Mouse (Mus musculus) neural tube, embryonic 11.5 days (tissue): Measurements from ENCODE around the gene Chpt1. TPM values are rescaled to one million over a fixed set of nuclear protein-coding genes. Genes with fewer than 3 reads are reported as not detected.
"Not testable (repeated sequence)": the region's sequence is repeated elsewhere in the genome, so short reads cannot be mapped to it uniquely, and the experiment has no call there.

Source experiments
- ATAC-seq: fragments of 200-750 bp; cut with Nextera tagmentation; 2 replicates; pipeline ENCODE4 v1.8.0; 2017; ENCODE audit warnings: moderate number of reproducible peaks, mild to moderate bottlenecking, moderate TSS enrichment, moderate library complexity; ENCODE audit not compliant: insufficient read depth, low FRiP score, low TSS enrichment
- DNase-seq: peaks from one replicate; pipeline ENCODE4 v3.0.0-alpha.2; 2015; ENCODE audit warnings: low spot score
- H3K27ac ChIP-seq: fragments of 300-500 bp; sonication (generic); 2 replicates; pipeline ENCODE4 v1.5.1; 2014; ENCODE audit warnings: low read depth, mild to moderate bottlenecking, low read length
- H3K27me3 ChIP-seq: fragments of 300-500 bp; sonication (generic); 2 replicates; pipeline ENCODE4 v1.6.1; 2014; ENCODE audit warnings: mild to moderate bottlenecking, low read length, mixed read lengths; ENCODE audit not compliant: control insufficient read depth, insufficient read depth
- H3K36me3 ChIP-seq: fragments of 300-500 bp; sonication (generic); 2 replicates; pipeline ENCODE4 v1.6.1; 2014; ENCODE audit warnings: mild to moderate bottlenecking, low read length, moderate library complexity, mixed read lengths; ENCODE audit not compliant: control insufficient read depth, insufficient read depth
- H3K4me1 ChIP-seq: fragments of 300-500 bp; sonication (generic); 2 replicates; pipeline ENCODE4 v1.6.1; 2014; ENCODE audit warnings: low read length, mixed read lengths; ENCODE audit not compliant: control insufficient read depth, insufficient read depth
- H3K4me2 ChIP-seq: fragments of 300-500 bp; sonication (generic); 2 replicates; pipeline ENCODE4 v1.6.1; 2014; ENCODE audit warnings: low read depth, mild to moderate bottlenecking, moderate library complexity
- H3K4me3 ChIP-seq: fragments of 300-500 bp; sonication (generic); 2 replicates; pipeline ENCODE4 v1.5.1; 2014; ENCODE audit warnings: low read depth, low read length
- H3K9ac ChIP-seq: fragments of 300-500 bp; sonication (generic); 2 replicates; pipeline ENCODE4 v1.6.1; 2014; ENCODE audit warnings: mild to moderate bottlenecking, low read length
- H3K9me3 ChIP-seq: fragments of 300-500 bp; sonication (generic); 2 replicates; pipeline ENCODE4 v1.6.1; 2016; ENCODE audit warnings: low read length; ENCODE audit not compliant: control insufficient read depth
- WGBS: fragments of 180-500 bp; shearing (Covaris S2); extraction: QIAGEN DNeasy Blood & Tissue Kit; methylation state at CpG from one replicate; pipeline ENCODE4 v1.1.7; 2014; 5-methylcytosine and 5-hydroxymethylcytosine counted together
- polyA plus RNA-seq: library from polyadenylated mRNA; unstranded; fragments of >200 nt; fragmentation: Nextera tagmentation; extraction: Ambion mirVana; gene quantifications from 2 replicates; pipeline ENCODE4 v1.2.1, GENCODE M21; 2014

Gene Chpt1
- polyA plus RNA-seq, 1 experiment from 2014 or later, result 21.5 TPM

GRCm38 (mm10) chr10:88482866-88483265 is 21.0 kb downstream of the Chpt1 start:
- not testable (repeated sequence) for H3K36me3 ChIP-seq, ATAC-seq
- WGBS, result 89% methylated on average over 10 of the region's 10 CpGs

DNA sequence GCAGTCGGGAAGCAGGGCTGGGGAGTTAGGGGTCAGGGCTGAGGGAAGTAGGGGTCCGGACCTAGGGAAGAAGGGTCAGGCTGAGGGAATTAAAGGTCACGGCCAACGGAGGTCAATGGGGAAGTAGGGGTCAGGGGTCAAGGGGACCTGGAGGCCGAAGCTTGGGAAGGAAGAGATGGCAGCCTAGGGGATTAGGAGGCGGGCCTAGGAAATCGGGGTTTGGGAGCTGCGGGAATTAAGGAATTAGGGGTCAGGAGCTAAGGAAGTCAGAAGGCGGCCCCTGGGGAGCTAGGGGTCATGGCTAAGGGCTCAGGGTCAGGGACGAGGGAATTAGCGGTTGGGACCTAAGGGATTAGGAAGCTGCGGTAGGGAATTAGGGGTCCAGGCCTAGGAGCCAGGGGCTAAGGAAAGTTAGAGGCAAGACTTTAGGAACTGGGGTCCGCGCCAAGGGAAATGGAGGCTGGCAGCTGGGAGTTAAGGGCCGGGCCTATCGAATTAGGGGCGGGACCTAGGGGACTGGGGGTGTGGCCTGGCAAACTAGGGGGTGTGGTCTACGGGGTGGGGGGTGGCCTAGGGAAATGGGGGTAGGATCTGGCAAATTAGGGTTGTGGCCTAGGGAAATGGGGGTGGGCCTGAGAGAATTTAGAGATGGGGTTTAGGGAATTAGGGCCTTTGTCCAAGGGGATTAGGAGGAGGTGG is 43.6 kb downstream of the Chpt1 start:
- Histone ChIP-seq H3K27ac (no peak overlapping the region), H3K4me1 (no peaks in the 10 kb centered on the region), H3K9ac (no peak overlapping the region), H3K36me3 (no peaks in the 10 kb centered on the region), H3K4me3 (no peak overlapping the region), H3K27me3 (no peaks in the 10 kb centered on the region), H3K4me2 (no peak overlapping the region), H3K9me3 (no peaks in the 10 kb centered on the region)
- DNase-seq (no peak), ATAC-seq (no peak)
- WGBS, result 69% methylated on average over 18 of the region's 18 CpGs

More at GRCm38 (mm10) chr10:88482866-88483265, 21.0 kb downstream of the Chpt1 start:
- not testable (repeated sequence) for H3K9ac ChIP-seq, H3K27ac ChIP-seq, DNase-seq, H3K4me3 ChIP-seq, H3K4me1 ChIP-seq, H3K9me3 ChIP-seq, H3K4me2 ChIP-seq, H3K27me3 ChIP-seq

DNA sequence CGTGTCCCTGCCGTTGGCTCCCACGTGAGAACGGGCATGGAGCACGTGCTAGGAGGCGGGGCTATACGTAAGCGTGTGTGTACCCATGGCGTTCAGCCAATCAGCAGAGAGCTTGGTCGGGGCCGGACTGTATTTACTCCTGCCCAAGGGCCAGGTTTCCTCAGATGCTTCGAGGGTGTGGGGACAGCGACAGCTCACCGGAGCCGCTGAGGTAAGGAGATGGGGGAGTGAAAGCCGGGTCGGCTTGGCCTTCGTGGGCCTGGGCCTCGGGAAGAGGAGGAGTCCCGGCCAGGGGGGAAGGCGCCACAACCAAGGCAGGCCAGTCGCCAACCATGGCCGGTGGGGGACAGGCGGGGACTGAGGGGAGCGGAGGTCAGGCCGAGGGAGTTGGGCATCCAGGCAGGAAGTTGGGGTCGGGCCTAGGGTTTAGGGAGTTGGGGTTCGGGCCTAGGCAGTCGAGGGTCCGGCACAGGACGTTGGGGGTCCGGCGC is 44.3 kb downstream of the Chpt1 start, which contains the start of gene Sycp3:
Sycp3 (plus strand) TSS at position 68 of the 491 bp plus-strand sequence.
- no peaks in the 10 kb centered on the region for H3K27me3 ChIP-seq
- no peak within 1 kb of the TSS for H3K27ac ChIP-seq
- WGBS, result 88% methylated on average over 33 of the region's 33 CpGs
- DNase-seq (no peak), ATAC-seq (no peak)
- no peak within 1 kb of the TSS for H3K4me2 ChIP-seq
- no peaks in the 10 kb centered on the region for H3K9me3 ChIP-seq
- no peak within 1 kb of the TSS for H3K4me3 ChIP-seq
- H3K4me1 ChIP-seq, result no peaks in the 10 kb centered on the region
- no peaks in the 10 kb centered on the region for H3K36me3 ChIP-seq
- no peak within 1 kb of the TSS for H3K9ac ChIP-seq

DNA sequence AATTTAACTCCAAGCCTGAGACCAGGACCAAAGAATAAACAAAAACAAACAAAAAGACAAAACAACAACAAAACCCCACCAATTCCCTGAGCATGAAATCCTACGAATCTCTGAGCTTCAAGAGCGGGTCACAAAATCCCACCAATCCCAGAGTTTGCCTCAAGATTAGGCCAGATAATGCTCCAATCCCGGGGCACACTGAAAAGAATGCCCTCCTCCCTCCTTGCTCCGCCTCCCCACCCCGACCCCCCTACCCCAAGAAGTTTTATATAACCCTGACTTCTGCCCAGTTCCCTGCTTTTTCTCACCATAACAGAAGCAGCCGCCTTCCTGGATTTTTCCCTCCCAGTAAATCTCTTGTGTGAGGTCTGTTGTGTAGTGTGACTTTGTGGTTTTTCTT is 46.1 kb downstream of the Chpt1 start:
- 45% methylated on average over 6 of the region's 6 CpGs for WGBS
- ATAC-seq, result no peak

GRCm38 (mm10) chr10:88451990-88452389 is 51.9 kb downstream of the Chpt1 start:
- ATAC-seq (no peak), DNase-seq (no peak)
- H3K27ac ChIP-seq, result no peak overlapping the region
- no peaks in the 10 kb centered on the region for H3K36me3 ChIP-seq
- H3K9me3 ChIP-seq, result no peaks in the 10 kb centered on the region
- H3K4me3 ChIP-seq, result no peak overlapping the region
- no peaks in the 10 kb centered on the region for H3K27me3 ChIP-seq
- 88% methylated on average over 6 of the region's 6 CpGs for WGBS
- H3K4me2 ChIP-seq, result no peak overlapping the region
- H3K9ac ChIP-seq, result no peak overlapping the region
- no peaks in the 10 kb centered on the region for H3K4me1 ChIP-seq

More for the DNA sequence above, 46.1 kb downstream of the Chpt1 start:
- H3K4me3 ChIP-seq, result no peak overlapping the region
- no peaks in the 10 kb centered on the region for H3K36me3 ChIP-seq
- no peak for DNase-seq
- H3K4me2 ChIP-seq, result no peak overlapping the region
- H3K4me1 ChIP-seq, result no peaks in the 10 kb centered on the region
- H3K27ac ChIP-seq, result no peak overlapping the region
- H3K27me3 ChIP-seq, result no peaks in the 10 kb centered on the region
- no peaks in the 10 kb centered on the region for H3K9me3 ChIP-seq
- no peak overlapping the region for H3K9ac ChIP-seq

GRCm38 (mm10) chr10:88451221-88451620 is 52.7 kb downstream of the Chpt1 start:
- WGBS, result 89% methylated on average over 2 of the region's 2 CpGs
- Histone ChIP-seq H3K4me1 (no peaks in the 10 kb centered on the region), H3K4me3 (no peak overlapping the region), H3K36me3 (no peaks in the 10 kb centered on the region), H3K9ac (no peak overlapping the region), H3K9me3 (no peaks in the 10 kb centered on the region), H3K27ac (no peak overlapping the region), H3K4me2 (no peak overlapping the region), H3K27me3 (no peaks in the 10 kb centered on the region)
- no peak for ATAC-seq
- DNase-seq, result no peak

- WGBS, result 89% methylated on average over 6 of the region's 6 CpGs
- H3K9me3 ChIP-seq, result no peaks in the 10 kb centered on the region
- H3K9ac ChIP-seq, result no peak overlapping the region
- no peak overlapping the region for H3K4me2 ChIP-seq
- no peaks in the 10 kb centered on the region for H3K27me3 ChIP-seq
- no peak overlapping the region for H3K4me3 ChIP-seq
- no peak overlapping the region for H3K27ac ChIP-seq
- no peaks in the 10 kb centered on the region for H3K4me1 ChIP-seq
- ATAC-seq, result no peak
- DNase-seq, result no peak
- no peaks in the 10 kb centered on the region for H3K36me3 ChIP-seq
Measured at GRCm38 (mm10) chr10:88441224-88441623, 62.6 kb downstream of the Chpt1 start.

- Histone ChIP-seq H3K4me3 (no peak overlapping the region), H3K9ac (no peak overlapping the region), H3K4me1 (no peaks in the 10 kb centered on the region), H3K4me2 (no peak overlapping the region), H3K27ac (no peak overlapping the region), H3K9me3 (no peaks in the 10 kb centered on the region), H3K36me3 (no peaks in the 10 kb centered on the region), H3K27me3 (no peaks in the 10 kb centered on the region)
- WGBS, result 92% methylated on average over 6 of the region's 6 CpGs
- ATAC-seq, result no peak
- DNase-seq, result no peak
Measured at GRCm38 (mm10) chr10:88427998-88428397, 75.9 kb downstream of the Chpt1 start.

- H3K27ac ChIP-seq, result no peak overlapping the region
- ATAC-seq (no peak), DNase-seq (no peak)
- no peak overlapping the region for H3K4me3 ChIP-seq
- 66% methylated on average over 5 of the region's 5 CpGs for WGBS
- H3K27me3 ChIP-seq, result no peaks in the 10 kb centered on the region
- no peak overlapping the region for H3K4me2 ChIP-seq
- no peaks in the 10 kb centered on the region for H3K36me3 ChIP-seq
- H3K9me3 ChIP-seq, result no peaks in the 10 kb centered on the region
- H3K9ac ChIP-seq, result no peak overlapping the region
- H3K4me1 ChIP-seq, result no peaks in the 10 kb centered on the region
Measured at GRCm38 (mm10) chr10:88426896-88427295, 77.0 kb downstream of the Chpt1 start.
